Mouse (Mus musculus): ENCODE results near the gene Lrrc8a. TPM values are rescaled to one million over a fixed set of nuclear protein-coding genes. Genes with fewer than 3 reads are reported as not detected.
A peak's percentile ranks its signal among the peaks of the same experiment; 100 is the strongest.

The Lrrc8a gene
- polyA plus RNA-seq, 1 experiment from 2014 or later: 51.9 TPM

- WGBS: under 1% methylated on average over 44 of the region's 44 CpGs
- Histone ChIP-seq H3K4me3 (ENCODE audit: low read depth, low read length) (peak within 1 kb of the TSS; percentile 43), H3K4me1 (ENCODE audit: control insufficient read depth, insufficient read depth, low read length) (peaks cover 11% of the 10 kb centered on the region), H3K27ac (ENCODE audit: low read length) (peak within 1 kb of the TSS; percentile 52; the same call in 1 of the 2 replicates), H3K4me2 (replicated peaks; ENCODE audit: low read depth, low read length) (peak within 1 kb of the TSS; percentile 46), H3K9me3 (ENCODE audit: control insufficient read depth, low read depth, low read length) (no peaks in the 10 kb centered on the region), H3K36me3 (ENCODE audit: control insufficient read depth, insufficient read depth, low read length) (no peaks in the 10 kb centered on the region), H3K9ac (replicated peaks; ENCODE audit: low read depth, low read length) (peak within 1 kb of the TSS; percentile 72), H3K27me3 (ENCODE audit: control insufficient read depth, insufficient read depth, low read length) (no peaks in the 10 kb centered on the region)
- peak; percentile 91 for ATAC-seq (ENCODE audit: insufficient number of reproducible peaks, insufficient read depth, low FRiP score, low read depth)
Measured at GRCm38 (mm10) chr2:30205629-30206357, 31.7 kb upstream of the Lrrc8a start, which contains the start of gene Kyat1. TSS of gene Kyat1 (minus strand) at chr2:30205847.

- no peak for ATAC-seq (ENCODE audit: insufficient number of reproducible peaks, insufficient read depth, low FRiP score, low read depth)
- H3K27ac ChIP-seq (ENCODE audit: low read length): no peak overlapping the region
- H3K4me1 ChIP-seq (ENCODE audit: control insufficient read depth, insufficient read depth, low read length): peaks cover 11% of the 10 kb centered on the region
- H3K27me3 ChIP-seq (ENCODE audit: control insufficient read depth, insufficient read depth, low read length): no peaks in the 10 kb centered on the region
- 81% methylated on average over 4 of the region's 4 CpGs for WGBS
- H3K9ac ChIP-seq (replicated peaks; ENCODE audit: low read depth, low read length): no peak overlapping the region
- no peak overlapping the region for H3K4me3 ChIP-seq (ENCODE audit: low read depth, low read length)
- no peaks in the 10 kb centered on the region for H3K36me3 ChIP-seq (ENCODE audit: control insufficient read depth, insufficient read depth, low read length)
- no peak overlapping the region for H3K4me2 ChIP-seq (replicated peaks; ENCODE audit: low read depth, low read length)
- no peaks in the 10 kb centered on the region for H3K9me3 ChIP-seq (ENCODE audit: control insufficient read depth, low read depth, low read length)
Measured at GRCm38 (mm10) chr2:30207401-30207800, 30.1 kb upstream of the Lrrc8a start.

GRCm38 (mm10) chr2:30207886-30208285 is 29.6 kb upstream of the Lrrc8a start:
- ATAC-seq (ENCODE audit: insufficient number of reproducible peaks, insufficient read depth, low FRiP score, low read depth): no peak
- WGBS: 72% methylated on average over 5 of the region's 5 CpGs
- H3K9ac ChIP-seq (replicated peaks; ENCODE audit: low read depth, low read length): no peak overlapping the region

GRCm38 (mm10) chr2:30211408-30212168 is 25.9 kb upstream of the Lrrc8a start:
- Histone ChIP-seq H3K27ac (ENCODE audit: low read length) (no peak overlapping the region), H3K4me3 (ENCODE audit: low read depth, low read length) (no peak overlapping the region), H3K9me3 (ENCODE audit: control insufficient read depth, low read depth, low read length) (no peaks in the 10 kb centered on the region), H3K9ac (replicated peaks; ENCODE audit: low read depth, low read length) (no peak overlapping the region), H3K27me3 (ENCODE audit: control insufficient read depth, insufficient read depth, low read length) (no peaks in the 10 kb centered on the region), H3K4me2 (replicated peaks; ENCODE audit: low read depth, low read length) (no peak overlapping the region), H3K36me3 (ENCODE audit: control insufficient read depth, insufficient read depth, low read length) (no peaks in the 10 kb centered on the region), H3K4me1 (ENCODE audit: control insufficient read depth, insufficient read depth, low read length) (0 out of 2 replicates have a peak, but pooled peaks cover under 1% of the 10 kb centered on the region)
- no peak for ATAC-seq (ENCODE audit: insufficient number of reproducible peaks, insufficient read depth, low FRiP score, low read depth)
- WGBS: 64% methylated on average over 6 of the region's 6 CpGs

More at GRCm38 (mm10) chr2:30207886-30208285, 29.6 kb upstream of the Lrrc8a start:
- Histone ChIP-seq H3K4me2 (replicated peaks; ENCODE audit: low read depth, low read length) (no peak overlapping the region), H3K27me3 (ENCODE audit: control insufficient read depth, insufficient read depth, low read length) (no peaks in the 10 kb centered on the region), H3K9me3 (ENCODE audit: control insufficient read depth, low read depth, low read length) (no peaks in the 10 kb centered on the region), H3K36me3 (ENCODE audit: control insufficient read depth, insufficient read depth, low read length) (no peaks in the 10 kb centered on the region), H3K4me3 (ENCODE audit: low read depth, low read length) (no peak overlapping the region), H3K4me1 (ENCODE audit: control insufficient read depth, insufficient read depth, low read length) (peaks cover 11% of the 10 kb centered on the region), H3K27ac (ENCODE audit: low read length) (no peak overlapping the region)

- no peaks in the 10 kb centered on the region for H3K27me3 ChIP-seq (ENCODE audit: control insufficient read depth, insufficient read depth, low read length)
- no peaks in the 10 kb centered on the region for H3K9me3 ChIP-seq (ENCODE audit: control insufficient read depth, low read depth, low read length)
- WGBS: 71% methylated on average over 4 of the region's 4 CpGs
- H3K36me3 ChIP-seq (ENCODE audit: control insufficient read depth, insufficient read depth, low read length): no peaks in the 10 kb centered on the region
- ATAC-seq (ENCODE audit: insufficient number of reproducible peaks, insufficient read depth, low FRiP score, low read depth): no peak
- no peak overlapping the region for H3K4me2 ChIP-seq (replicated peaks; ENCODE audit: low read depth, low read length)
- H3K9ac ChIP-seq (replicated peaks; ENCODE audit: low read depth, low read length): no peak overlapping the region
- H3K27ac ChIP-seq (ENCODE audit: low read length): no peak overlapping the region
- H3K4me1 ChIP-seq (ENCODE audit: control insufficient read depth, insufficient read depth, low read length): no peaks in the 10 kb centered on the region
- no peak overlapping the region for H3K4me3 ChIP-seq (ENCODE audit: low read depth, low read length)
Measured at GRCm38 (mm10) chr2:30212169-30212545, 25.4 kb upstream of the Lrrc8a start.

- Histone ChIP-seq H3K4me2 (replicated peaks; ENCODE audit: low read depth, low read length) (no peak overlapping the region), H3K9me3 (ENCODE audit: control insufficient read depth, low read depth, low read length) (no peaks in the 10 kb centered on the region), H3K27me3 (ENCODE audit: control insufficient read depth, insufficient read depth, low read length) (no peaks in the 10 kb centered on the region), H3K36me3 (ENCODE audit: control insufficient read depth, insufficient read depth, low read length) (no peaks in the 10 kb centered on the region), H3K27ac (ENCODE audit: low read length) (no peak overlapping the region), H3K4me3 (ENCODE audit: low read depth, low read length) (no peak overlapping the region), H3K4me1 (ENCODE audit: control insufficient read depth, insufficient read depth, low read length) (no peaks in the 10 kb centered on the region), H3K9ac (replicated peaks; ENCODE audit: low read depth, low read length) (no peak overlapping the region)
- 42% methylated on average over 1 of the region's 1 CpGs for WGBS
- ATAC-seq (ENCODE audit: insufficient number of reproducible peaks, insufficient read depth, low FRiP score, low read depth): no peak
Measured at GRCm38 (mm10) chr2:30212951-30213350, 24.6 kb upstream of the Lrrc8a start.

GRCm38 (mm10) chr2:30214745-30215144 is 22.8 kb upstream of the Lrrc8a start:
- H3K4me1 ChIP-seq (ENCODE audit: control insufficient read depth, insufficient read depth, low read length): no peaks in the 10 kb centered on the region
- no peak overlapping the region for H3K4me2 ChIP-seq (replicated peaks; ENCODE audit: low read depth, low read length)
- no peaks in the 10 kb centered on the region for H3K27me3 ChIP-seq (ENCODE audit: control insufficient read depth, insufficient read depth, low read length)
- no peak overlapping the region for H3K9ac ChIP-seq (replicated peaks; ENCODE audit: low read depth, low read length)
- no peak overlapping the region for H3K27ac ChIP-seq (ENCODE audit: low read length)
- 81% methylated on average over 3 of the region's 3 CpGs for WGBS
- H3K9me3 ChIP-seq (ENCODE audit: control insufficient read depth, low read depth, low read length): no peaks in the 10 kb centered on the region
- no peaks in the 10 kb centered on the region for H3K36me3 ChIP-seq (ENCODE audit: control insufficient read depth, insufficient read depth, low read length)
- no peak overlapping the region for H3K4me3 ChIP-seq (ENCODE audit: low read depth, low read length)
- no peak for ATAC-seq (ENCODE audit: insufficient number of reproducible peaks, insufficient read depth, low FRiP score, low read depth)

- Histone ChIP-seq H3K4me3 (ENCODE audit: low read depth, low read length) (no peak overlapping the region), H3K4me1 (ENCODE audit: control insufficient read depth, insufficient read depth, low read length) (no peaks in the 10 kb centered on the region), H3K4me2 (replicated peaks; ENCODE audit: low read depth, low read length) (no peak overlapping the region), H3K9ac (replicated peaks; ENCODE audit: low read depth, low read length) (no peak overlapping the region), H3K27ac (ENCODE audit: low read length) (no peak overlapping the region), H3K36me3 (ENCODE audit: control insufficient read depth, insufficient read depth, low read length) (no peaks in the 10 kb centered on the region), H3K27me3 (ENCODE audit: control insufficient read depth, insufficient read depth, low read length) (no peaks in the 10 kb centered on the region), H3K9me3 (ENCODE audit: control insufficient read depth, low read depth, low read length) (no peaks in the 10 kb centered on the region)
- ATAC-seq (ENCODE audit: insufficient number of reproducible peaks, insufficient read depth, low FRiP score, low read depth): no peak
- WGBS: 57% methylated on average over 6 of the region's 6 CpGs
Measured at GRCm38 (mm10) chr2:30215493-30215892, 22.0 kb upstream of the Lrrc8a start.
